Mouse (Mus musculus) kidney, adult 2 months (tissue): ENCODE results near the gene Acacb. TPM values are rescaled to one million over a fixed set of nuclear protein-coding genes. Genes with fewer than 3 reads are reported as not detected.
A peak's percentile ranks its signal among the peaks of the same experiment; 100 is the strongest.

Experiments
- DNase-seq: peaks from one replicate; pipeline ENCODE4 v3.0.0; 2021
- H3K27ac ChIP-seq: fragments of 200-500 bp; 2 replicates; pipeline ENCODE4 v1.5.1; 2012; ENCODE audit warnings: low read depth, low read length, control low read depth, inconsistent platforms; ENCODE audit not compliant: insufficient read depth
- H3K27me3 ChIP-seq: fragments of 200-500 bp; replicated peaks from 2 replicates; pipeline ENCODE4 v1.6.1; 2012; ENCODE audit warnings: mild to moderate bottlenecking, moderate library complexity, low read length, inconsistent platforms; ENCODE audit not compliant: control insufficient read depth, insufficient read depth
- H3K36me3 ChIP-seq: fragments of 200-500 bp; 2 replicates; pipeline ENCODE4 v1.6.1; 2012; ENCODE audit warnings: mild to moderate bottlenecking, moderate library complexity, low read length, inconsistent platforms; ENCODE audit not compliant: control insufficient read depth, insufficient read depth
- H3K4me1 ChIP-seq: fragments of 200-500 bp; 2 replicates; pipeline ENCODE4 v1.6.1; 2011; ENCODE audit warnings: low read length; ENCODE audit not compliant: control insufficient read depth, insufficient read depth
- H3K4me3 ChIP-seq: fragments of 200-500 bp; 2 replicates; pipeline ENCODE4 v1.5.1; 2011; ENCODE audit warnings: mild to moderate bottlenecking, low read depth, low read length, control low read depth; ENCODE audit not compliant: insufficient read depth
- CTCF ChIP-seq: fragments of 200-500 bp; conservative IDR thresholded peaks from 2 replicates; pipeline ENCODE4 v1.5.1; 2011; ENCODE audit warnings: low read depth, mild to moderate bottlenecking, control low read depth, low read length, moderate library complexity, mixed read lengths; ENCODE audit not compliant: insufficient read depth, insufficient read length
- POLR2A ChIP-seq: fragments of 200-500 bp; IDR thresholded peaks from one replicate; pipeline ENCODE4 v1.6.1; 2011; ENCODE audit warnings: low read depth, low read length, control low read depth
- WGBS: fragments of 180-500 bp; shearing (Covaris S2); methylation state at CpG from one replicate; pipeline ENCODE4 v1.1.7; 2018; 5-methylcytosine and 5-hydroxymethylcytosine counted together
- polyA plus RNA-seq: library from polyadenylated mRNA; depleted of rRNA; stranded (reverse); fragments of >200 nt; gene quantifications from 2 replicates; pipeline ENCODE4 v1.2.3, GENCODE M21; 2012

The Acacb gene
- polyA plus RNA-seq, 1 experiment = 34.5 TPM

DNA sequence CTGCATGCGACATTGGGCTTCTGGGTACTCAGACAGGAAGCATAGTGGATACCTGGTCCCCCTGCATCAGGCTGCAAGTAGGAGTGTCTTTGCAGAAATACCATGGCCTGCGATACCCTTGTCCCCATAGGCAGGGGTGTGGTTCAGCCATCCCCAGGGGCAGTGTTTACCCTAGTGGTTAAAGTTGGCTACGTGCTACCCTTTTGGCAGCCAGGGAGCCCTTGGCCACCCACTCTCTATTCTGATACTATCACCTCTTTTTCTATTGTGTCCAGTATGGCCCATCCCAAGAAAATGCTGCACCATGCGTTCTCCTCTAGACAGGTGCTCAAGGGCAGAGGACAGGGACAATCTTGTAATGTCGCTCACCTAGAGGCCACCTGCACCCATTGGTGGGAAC lies 8.4 kb downstream of the Acacb start:
- peak overlapping the region; percentile 47 for H3K27ac ChIP-seq
- 67% methylated on average over 5 of the region's 5 CpGs for WGBS
- DNase-seq = no peak
- no peaks in the 10 kb centered on the region for H3K27me3 ChIP-seq
- H3K4me3 ChIP-seq = no peak overlapping the region
- TF ChIP-seq CTCF (no peak), POLR2A (no peak)
- H3K36me3 ChIP-seq = no peaks in the 10 kb centered on the region
- H3K4me1 ChIP-seq = 0 out of 2 replicates have a peak, but pooled peaks cover 3% of the 10 kb centered on the region

DNA sequence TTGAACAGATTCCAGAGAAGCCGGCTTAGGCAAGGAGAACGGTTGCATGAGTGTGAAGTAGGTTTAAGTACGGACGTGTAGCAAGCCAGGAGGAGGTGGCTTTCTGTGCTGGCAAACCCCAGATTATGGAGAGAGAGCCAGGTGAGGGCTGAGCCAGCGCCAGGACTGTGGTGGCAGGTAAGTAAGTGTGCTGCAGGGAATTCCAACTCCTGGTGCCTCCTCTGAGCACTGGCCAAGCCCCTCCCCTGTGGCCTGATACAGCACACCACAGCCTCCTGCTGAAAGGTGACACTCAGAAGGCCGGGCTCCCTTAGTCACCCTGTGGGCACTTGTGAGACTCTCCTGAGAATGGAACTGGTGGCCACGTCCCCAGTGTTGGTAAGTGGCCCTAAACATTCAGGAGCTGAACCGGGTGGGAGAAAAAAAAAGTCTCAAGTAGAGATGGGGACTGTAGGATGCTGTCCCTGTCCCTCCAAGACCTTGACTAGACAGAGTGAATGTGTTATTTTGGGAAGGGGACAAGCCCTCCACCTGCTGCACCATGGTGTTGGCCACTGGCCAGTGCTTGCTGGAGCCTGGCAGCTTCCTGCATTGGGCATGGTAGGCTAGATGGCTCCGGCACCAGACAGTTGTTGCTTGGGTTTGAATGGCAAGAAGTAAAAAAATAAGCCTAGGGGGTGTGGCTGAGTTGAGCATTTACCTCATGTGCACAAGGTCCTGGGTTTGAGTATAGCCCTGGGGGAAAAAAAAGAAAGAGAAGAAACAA lies 9.0 kb downstream of the Acacb start:
- H3K36me3 ChIP-seq = no peaks in the 10 kb centered on the region
- H3K27me3 ChIP-seq = no peaks in the 10 kb centered on the region
- peak; percentile 77 for DNase-seq
- TF ChIP-seq POLR2A (no peak), CTCF (0 out of 2 replicates have a peak, but pooled peaks have one; percentile 0)
- H3K4me1 ChIP-seq = 0 out of 2 replicates have a peak, but pooled peaks cover 3% of the 10 kb centered on the region
- peak overlapping the region; percentile 54 for H3K27ac ChIP-seq
- WGBS = 43% methylated on average over 9 of the region's 9 CpGs
- H3K4me3 ChIP-seq = no peak overlapping the region

DNA sequence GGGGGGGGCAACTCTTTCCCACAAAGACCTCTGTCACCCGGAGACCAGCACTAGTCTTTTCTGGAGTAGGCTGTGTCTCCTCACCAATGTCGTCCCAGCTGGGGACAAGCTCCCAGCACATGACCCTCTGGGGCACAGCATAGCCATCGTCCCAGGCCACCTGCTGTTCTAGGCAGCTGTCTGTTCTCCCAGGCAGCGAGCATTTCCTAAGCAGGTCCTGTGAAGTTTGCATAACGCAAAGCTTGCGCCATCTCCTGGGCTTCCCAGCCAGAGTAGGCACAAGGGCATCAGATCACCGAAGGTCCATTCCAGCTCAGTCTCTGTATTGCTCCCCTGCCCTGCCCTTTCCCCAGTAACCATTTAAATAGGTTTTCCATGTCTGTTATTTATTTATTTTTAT lies 10.9 kb downstream of the Acacb start:
- Histone ChIP-seq H3K27me3 (no peaks in the 10 kb centered on the region), H3K4me3 (no peak overlapping the region), H3K27ac (no peak overlapping the region), H3K36me3 (no peaks in the 10 kb centered on the region), H3K4me1 (peaks cover 10% of the 10 kb centered on the region; the same call in 1 of the 2 replicates)
- no peak for TF ChIP-seq POLR2A
- no peak; the same call in 1 of the 2 replicates for TF ChIP-seq CTCF
- no peak for DNase-seq
- WGBS = 73% methylated on average over 7 of the region's 7 CpGs

DNA sequence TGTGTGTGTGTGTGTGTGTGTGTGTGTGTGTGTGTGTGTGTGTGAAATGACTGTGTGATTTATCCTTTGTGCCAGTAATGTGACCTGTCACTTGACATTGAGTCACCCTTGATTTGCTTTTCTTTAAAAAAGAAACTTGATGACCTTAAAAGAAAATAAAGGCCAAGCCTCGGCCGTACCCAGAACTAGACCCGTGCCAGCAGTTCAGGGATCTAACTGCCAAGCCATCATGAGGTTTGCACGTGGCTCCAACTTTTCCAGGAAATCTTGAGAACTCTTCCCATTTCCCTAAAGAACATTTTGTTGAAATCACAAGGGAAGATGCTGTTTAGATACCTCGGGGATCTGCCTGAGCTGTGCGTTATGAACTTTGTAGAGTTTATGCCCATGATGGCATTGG lies 15.1 kb downstream of the Acacb start:
- Histone ChIP-seq H3K36me3 (no peaks in the 10 kb centered on the region), H3K27ac (peak overlapping the region; percentile 63; the same call in 1 of the 2 replicates), H3K27me3 (no peaks in the 10 kb centered on the region), H3K4me1 (peaks cover 7% of the 10 kb centered on the region; the same call in 1 of the 2 replicates), H3K4me3 (no peak overlapping the region)
- 44% methylated on average over 6 of the region's 6 CpGs for WGBS
- peak; percentile 46 for DNase-seq
- TF ChIP-seq POLR2A (no peak), CTCF (no peak)

DNA sequence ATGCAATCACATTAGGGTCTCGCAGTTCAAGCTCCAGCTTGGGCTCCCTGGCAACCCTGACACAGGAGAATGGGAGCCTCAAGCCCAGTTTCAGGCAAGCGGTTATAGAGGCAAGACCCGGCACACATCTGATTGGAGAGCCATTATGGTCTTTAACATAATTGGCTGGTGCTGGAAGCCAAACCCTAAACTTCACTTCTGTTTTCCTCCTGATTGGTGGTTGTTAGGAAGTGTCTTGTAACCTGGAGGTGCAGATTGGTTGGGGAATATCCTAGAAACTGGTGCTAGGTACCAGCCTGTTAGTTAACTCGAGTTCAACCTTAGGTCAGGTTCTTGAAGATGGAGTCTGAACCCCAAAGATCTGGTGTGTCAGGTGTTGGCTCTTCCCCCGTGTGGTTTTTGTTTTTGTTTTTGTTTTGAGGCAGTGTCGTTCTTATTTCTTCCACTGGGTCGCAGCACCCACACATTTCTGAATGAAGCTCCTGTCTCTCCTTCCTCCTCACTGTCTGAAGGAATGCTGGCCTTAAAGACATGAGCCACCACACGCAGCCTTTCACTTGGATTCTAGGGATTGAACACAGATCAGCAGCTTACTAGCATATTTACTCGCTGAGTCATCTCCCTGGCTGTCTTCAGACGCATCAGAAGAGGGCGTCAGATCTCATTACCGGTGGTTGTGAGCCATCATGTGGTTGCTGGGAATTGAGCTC lies 15.9 kb downstream of the Acacb start:
- no peaks in the 10 kb centered on the region for H3K27me3 ChIP-seq
- H3K27ac ChIP-seq = peak overlapping the region; percentile 63; the same call in 1 of the 2 replicates
- H3K4me3 ChIP-seq = no peak overlapping the region
- no peaks in the 10 kb centered on the region for H3K36me3 ChIP-seq
- TF ChIP-seq POLR2A (no peak), CTCF (0 out of 2 replicates have a peak, but pooled peaks have one; percentile 12)
- DNase-seq = no peak
- WGBS = 54% methylated on average over 12 of the region's 12 CpGs
- peaks cover 7% of the 10 kb centered on the region; the same call in 1 of the 2 replicates for H3K4me1 ChIP-seq

DNA sequence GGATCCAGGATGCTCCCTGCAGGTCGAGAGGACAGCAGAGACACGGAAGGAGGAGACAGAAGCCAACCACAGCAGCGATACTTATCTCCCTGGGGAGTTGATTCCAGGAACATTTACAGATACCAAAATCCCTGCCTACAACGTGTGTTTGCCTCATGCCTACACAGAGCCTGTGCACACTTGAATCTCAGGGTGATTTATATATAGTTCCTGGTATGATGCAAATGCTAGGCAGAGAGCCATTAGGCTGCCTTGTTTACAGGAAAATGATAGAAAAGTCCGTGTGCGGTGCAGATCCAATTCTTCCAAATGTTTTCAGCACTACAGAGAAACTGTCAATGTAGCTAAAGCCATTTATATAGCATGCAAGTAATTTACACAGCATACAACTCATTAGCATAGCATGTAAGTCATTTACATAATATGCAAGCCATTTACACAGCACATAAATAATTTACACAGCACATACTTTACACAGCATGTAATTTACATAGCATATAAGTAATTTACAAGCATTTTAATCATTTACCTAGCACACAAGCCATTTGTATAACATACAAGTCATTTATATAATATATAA lies 16.9 kb downstream of the Acacb start:
- DNase-seq = no peak
- Histone ChIP-seq H3K4me1 (peaks cover 7% of the 10 kb centered on the region; the same call in 1 of the 2 replicates), H3K27ac (no peak overlapping the region), H3K4me3 (no peak overlapping the region), H3K27me3 (no peaks in the 10 kb centered on the region), H3K36me3 (no peaks in the 10 kb centered on the region)
- TF ChIP-seq CTCF = no peak
- no peak for TF ChIP-seq POLR2A
- 64% methylated on average over 6 of the region's 6 CpGs for WGBS

DNA sequence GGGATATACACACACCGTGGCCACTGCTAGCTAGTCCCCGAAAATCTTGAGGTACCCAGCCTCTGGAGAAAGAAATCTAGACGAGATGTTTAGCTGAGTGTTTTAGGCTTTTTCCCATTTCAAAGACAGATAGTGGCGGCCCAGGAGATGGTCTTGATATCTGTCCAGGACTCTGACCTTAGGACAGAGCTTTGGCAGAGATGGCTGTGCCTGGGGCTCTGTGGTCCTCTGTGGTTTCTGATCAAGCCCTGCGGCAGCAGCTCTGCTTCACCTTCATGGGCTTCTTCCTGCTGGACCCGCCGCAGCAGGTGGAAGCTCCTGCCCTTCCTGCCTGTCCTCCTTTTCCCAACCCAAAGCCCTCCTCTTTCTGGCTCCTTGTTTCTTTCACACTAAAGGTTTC lies 24.0 kb downstream of the Acacb start:
- WGBS = 87% methylated on average over 7 of the region's 7 CpGs
- H3K4me3 ChIP-seq = no peak overlapping the region
- TF ChIP-seq POLR2A (no peak), CTCF (no peak)
- H3K27ac ChIP-seq = no peak overlapping the region
- DNase-seq = no peak
- no peaks in the 10 kb centered on the region for H3K27me3 ChIP-seq
- no peaks in the 10 kb centered on the region for H3K4me1 ChIP-seq
- no peaks in the 10 kb centered on the region for H3K36me3 ChIP-seq
